Mouse (Mus musculus): Measurements from ENCODE around the gene Rad9a. TPM values are rescaled to one million over a fixed set of nuclear protein-coding genes. Genes with fewer than 3 reads are reported as not detected.
A peak's percentile ranks its signal among the peaks of the same experiment; 100 is the strongest.

Gene Rad9a
- polyA plus RNA-seq, 2 experiments: 14.3 to 20.8 TPM

GRCm38 (mm10) chr19:4172925-4173324 is 28.5 kb downstream of the Rad9a start:
- H3K4me3 ChIP-seq (ENCODE audit: insufficient read depth in 1 of 2, low read depth in 2 of 2, low read length in 2 of 2): no peak overlapping the region
- no peak overlapping the region for H3K27ac ChIP-seq
- H3K27me3 ChIP-seq (ENCODE audit: control insufficient read depth, insufficient read depth, low read length): no peaks in the 10 kb centered on the region
- WGBS (ENCODE audit: insufficient replicate concordance): 60% methylated on average over 11 of the region's 11 CpGs
- H3K36me3 ChIP-seq (replicated peaks; ENCODE audit: control insufficient read depth, insufficient read depth, low read depth): no peaks in the 10 kb centered on the region
- TF ChIP-seq EP300 (IDR thresholded peaks at IDR 0.05; ENCODE audit: low read depth) (no peak), CTCF (IDR thresholded peaks at IDR 0.05; ENCODE audit: low read depth) (no peak; the same call in 1 of the 2 replicates)
- H3K9ac ChIP-seq (replicated peaks): no peak overlapping the region
- peaks cover 4 to 12% of the 10 kb centered on the region in 2 experiments for H3K4me1 ChIP-seq (replicated peaks; ENCODE audit: control insufficient read depth in 2 of 2, insufficient read depth in 2 of 2, low read length in 1 of 2)
- H3K4me2 ChIP-seq (ENCODE audit: low read depth): no peak overlapping the region
- ATAC-seq (ENCODE audit: insufficient read depth) (no peak), DNase-seq (ENCODE audit: low read depth in 3 of 3, low spot score in 3 of 3) (no peak)
- H3K9me3 ChIP-seq (ENCODE audit: control insufficient read depth, low read length): no peaks in the 10 kb centered on the region

- H3K9ac ChIP-seq (replicated peaks): no peak overlapping the region
- no peaks in the 10 kb centered on the region for H3K27me3 ChIP-seq (ENCODE audit: control insufficient read depth, insufficient read depth, low read length)
- 44% methylated on average over 13 of the region's 13 CpGs for WGBS (ENCODE audit: insufficient replicate concordance)
- ATAC-seq (ENCODE audit: insufficient read depth): no peak
- no peaks in the 10 kb centered on the region for H3K9me3 ChIP-seq (ENCODE audit: control insufficient read depth, low read length)
- H3K4me1 ChIP-seq (replicated peaks; ENCODE audit: control insufficient read depth in 2 of 2, insufficient read depth in 2 of 2, low read length in 1 of 2): peaks cover 4 to 12% of the 10 kb centered on the region in 2 experiments
- H3K27ac ChIP-seq: no peak overlapping the region
- no peak for DNase-seq (ENCODE audit: low read depth in 3 of 3, low spot score in 3 of 3)
- TF ChIP-seq CTCF (IDR thresholded peaks at IDR 0.05; ENCODE audit: low read depth) (no peak), EP300 (IDR thresholded peaks at IDR 0.05; ENCODE audit: low read depth) (no peak)
- no peaks in the 10 kb centered on the region for H3K36me3 ChIP-seq (replicated peaks; ENCODE audit: control insufficient read depth, insufficient read depth, low read depth)
- no peak overlapping the region for H3K4me3 ChIP-seq (ENCODE audit: insufficient read depth in 1 of 2, low read depth in 2 of 2, low read length in 2 of 2)
- H3K4me2 ChIP-seq (ENCODE audit: low read depth): no peak overlapping the region
Observed at GRCm38 (mm10) chr19:4171393-4172290, 29.8 kb downstream of the Rad9a start.

GRCm38 (mm10) chr19:4170723-4171392 is 30.6 kb downstream of the Rad9a start:
- TF ChIP-seq CTCF (IDR thresholded peaks at IDR 0.05; ENCODE audit: low read depth) (no peak), EP300 (IDR thresholded peaks at IDR 0.05; ENCODE audit: low read depth) (no peak)
- no peak for ATAC-seq (ENCODE audit: insufficient read depth)
- Histone ChIP-seq H3K9ac (replicated peaks) (no peak overlapping the region), H3K27ac (no peak overlapping the region), H3K9me3 (ENCODE audit: control insufficient read depth, low read length) (no peaks in the 10 kb centered on the region), H3K27me3 (ENCODE audit: control insufficient read depth, insufficient read depth, low read length) (no peaks in the 10 kb centered on the region), H3K4me2 (ENCODE audit: low read depth) (no peak overlapping the region), H3K4me3 (ENCODE audit: insufficient read depth in 1 of 2, low read depth in 2 of 2, low read length in 2 of 2) (no peak overlapping the region), H3K4me1 (replicated peaks; ENCODE audit: control insufficient read depth in 2 of 2, insufficient read depth in 2 of 2, low read length in 1 of 2) (peaks cover 4 to 12% of the 10 kb centered on the region in 2 experiments), H3K36me3 (replicated peaks; ENCODE audit: control insufficient read depth, insufficient read depth, low read depth) (no peaks in the 10 kb centered on the region)
- WGBS (ENCODE audit: insufficient replicate concordance): 73% methylated on average over 10 of the region's 10 CpGs
- DNase-seq (ENCODE audit: low read depth in 3 of 3, low spot score in 3 of 3): no peak

GRCm38 (mm10) chr19:4169810-4170209 is 31.7 kb downstream of the Rad9a start:
- WGBS (ENCODE audit: insufficient replicate concordance): 13% methylated on average over 27 of the region's 27 CpGs

GRCm38 (mm10) chr19:4169378-4169784 is 32.1 kb downstream of the Rad9a start:
- H3K4me1 ChIP-seq (replicated peaks; ENCODE audit: control insufficient read depth in 2 of 2, insufficient read depth in 2 of 2, low read length in 1 of 2): peaks cover 4 to 6% of the 10 kb centered on the region in 2 experiments
- TF ChIP-seq EP300 (IDR thresholded peaks at IDR 0.05; ENCODE audit: low read depth): no peak
- peak; percentile 97 for TF ChIP-seq CTCF (IDR thresholded peaks at IDR 0.05; ENCODE audit: low read depth)
- no peaks in the 10 kb centered on the region for H3K36me3 ChIP-seq (replicated peaks; ENCODE audit: control insufficient read depth, insufficient read depth, low read depth)
- H3K4me2 ChIP-seq (ENCODE audit: low read depth): peak overlapping the region; percentile 87
- H3K27ac ChIP-seq: peak overlapping the region; percentile 0; the same call in 1 of the 2 replicates
- peak overlapping the region; percentile 50 for H3K9ac ChIP-seq (replicated peaks)
- WGBS (ENCODE audit: insufficient replicate concordance): under 1% methylated on average over 43 of the region's 43 CpGs
- no peaks in the 10 kb centered on the region for H3K27me3 ChIP-seq (ENCODE audit: control insufficient read depth, insufficient read depth, low read length)
- H3K9me3 ChIP-seq (ENCODE audit: control insufficient read depth, low read length): no peaks in the 10 kb centered on the region
- ATAC-seq (ENCODE audit: insufficient read depth) (peak; percentile 94), DNase-seq (ENCODE audit: low read depth in 3 of 3, low spot score in 3 of 3) (peak; percentile 94 to 95 (median 94))
- peak overlapping the region; percentile 42 to 57 for H3K4me3 ChIP-seq (ENCODE audit: insufficient read depth in 1 of 2, low read depth in 2 of 2, low read length in 2 of 2)

More at GRCm38 (mm10) chr19:4169810-4170209, 31.7 kb downstream of the Rad9a start:
- H3K4me3 ChIP-seq (ENCODE audit: insufficient read depth in 1 of 2, low read depth in 2 of 2, low read length in 2 of 2): peak overlapping the region; percentile 42 to 57
- peaks cover 4 to 5% of the 10 kb centered on the region in 2 experiments for H3K4me1 ChIP-seq (replicated peaks; ENCODE audit: control insufficient read depth in 2 of 2, insufficient read depth in 2 of 2, low read length in 1 of 2)
- H3K27me3 ChIP-seq (ENCODE audit: control insufficient read depth, insufficient read depth, low read length): no peaks in the 10 kb centered on the region
- H3K4me2 ChIP-seq (ENCODE audit: low read depth): peak overlapping the region; percentile 87
- H3K36me3 ChIP-seq (replicated peaks; ENCODE audit: control insufficient read depth, insufficient read depth, low read depth): no peaks in the 10 kb centered on the region
- peak overlapping the region; percentile 0; the same call in 1 of the 2 replicates for H3K27ac ChIP-seq
- H3K9ac ChIP-seq (replicated peaks): peak overlapping the region; percentile 50
- ATAC-seq (ENCODE audit: insufficient read depth) (peak; percentile 54), DNase-seq (ENCODE audit: low read depth in 3 of 3, low spot score in 3 of 3) (no peak)
- TF ChIP-seq CTCF (IDR thresholded peaks at IDR 0.05; ENCODE audit: low read depth) (no peak), EP300 (IDR thresholded peaks at IDR 0.05; ENCODE audit: low read depth) (no peak)
- H3K9me3 ChIP-seq (ENCODE audit: control insufficient read depth, low read length): no peaks in the 10 kb centered on the region
